ENCODE assay signal across 8 mouse cellular contexts in genomic region chr19:31342150-31342549, GRCm38 (mm10).
A peak's percentile ranks its signal among the peaks of the same experiment; 100 is the strongest.
DNase-seq lines count a peak whose midpoint lies in the region; ATAC-seq and TF ChIP-seq lines count a peak whose summit lies in the region.
"Had no signal": no experiment of that assay in that cellular context is flagged by ENCODE, and none has a peak within 500 bp of the region (broad histone marks: within the 10 kb centered on the region; RNA-seq: fewer than 3 reads in every experiment).

No protein-coding gene starts in this region.

- CTCF ChIA-PET in Patski (lab: Charles Lee) = no interaction called here

- H3K9me3 ChIP-seq in neural tube, embryonic 15.5 days (replicated peaks) = no peaks in the 10 kb centered on the region
- H3K9me3 ChIP-seq: stomach, embryonic 15.5 days had no signal

- no peak overlapping the region for H3K4me2 ChIP-seq in neural tube, embryonic 15.5 days
- H3K4me2 ChIP-seq: stomach, embryonic 15.5 days had no signal

- WGBS in neural tube, embryonic 15.5 days = 29% methylated on average over 4 of the region's 4 CpGs
- WGBS in lung, adult 2 months = 10% methylated on average over 4 of the region's 4 CpGs

- H3K27ac ChIP-seq in neural tube, embryonic 15.5 days (replicated peaks) = no peak overlapping the region
- H3K27ac ChIP-seq: stomach, embryonic 15.5 days had no signal

- no peak overlapping the region for H3K9ac ChIP-seq in neural tube, embryonic 15.5 days (replicated peaks)
- H3K9ac ChIP-seq: stomach, embryonic 15.5 days had no signal

- TF ChIP-seq POLR2A in lung, adult 2 months (IDR thresholded peaks at IDR 0.05; ENCODE audit: borderline replicate concordance, extremely low read depth, low read depth, low read length) = no peak

- POLR2A ChIA-PET in Patski (lab: Charles Lee) = no interaction called here

- H3K4me1 ChIP-seq in neural tube, embryonic 15.5 days = no peaks in the 10 kb centered on the region
- H3K4me1 ChIP-seq in lung, adult 2 months (ENCODE audit: control insufficient read depth, insufficient read depth, low read length) = no peaks in the 10 kb centered on the region; the same call in 1 of the 2 replicates
- H3K4me1 ChIP-seq: stomach, embryonic 15.5 days had no signal

- ATAC-seq in neural tube, embryonic 15.5 days (ENCODE audit: low FRiP score) = no peak
- ATAC-seq in Patski = peak; percentile 69
- ATAC-seq in granulocyte monocyte progenitor cell, adult 5-6 weeks (replicated peaks; ENCODE audit: poor library complexity, severe bottlenecking) = peak; percentile 52

- H3K27me3 ChIP-seq in neural tube, embryonic 15.5 days (replicated peaks) = no peaks in the 10 kb centered on the region
- H3K27me3 ChIP-seq in Patski = peaks cover 28% of the 10 kb centered on the region
- H3K27me3 ChIP-seq: stomach, embryonic 15.5 days had no signal

- in situ Hi-C loops in Patski (cut with MboI; ENCODE audit: low pct_unique_long_range_greater_than_20kb) = loop anchor here (10.0 to 25.0 kb wide), 3 partner anchors 343 to 680 kb away; no protein-coding TSS in a partner anchor

- H3K36me3 ChIP-seq in neural tube, embryonic 15.5 days = no peaks in the 10 kb centered on the region
- H3K36me3 ChIP-seq: stomach, embryonic 15.5 days had no signal

- TF ChIP-seq CTCF in Patski (IDR thresholded peaks at IDR 0.05) = peak; percentile 80
- peak; percentile 75 for TF ChIP-seq CTCF in lung, adult 2 months (IDR thresholded peaks at IDR 0.05; ENCODE audit: insufficient read depth, low read length)

- DNase-seq in neural tube, embryonic 10.5 days (ENCODE audit: extremely low spot score, low spot score) = peak; percentile 44
- no peak for DNase-seq in Patski (ENCODE audit: low read depth, low spot score)
- DNase-seq in c-Kit-positive CD71-positive TER-119-positive erythroid progenitor cells, embryonic 14.5 days (ENCODE audit: low spot score) = peak; percentile 39
- DNase-seq in lung, adult 2 months = peak; percentile 21
- DNase-seq in right cerebral cortex, postnatal 4 days = peak; percentile 50

- H3K4me3 ChIP-seq in neural tube, embryonic 15.5 days (replicated peaks) = no peak overlapping the region
- no peak overlapping the region for H3K4me3 ChIP-seq in lung, adult 2 months (replicated peaks; ENCODE audit: extremely low read depth, low read depth, low read length)
- H3K4me3 ChIP-seq: stomach, embryonic 15.5 days had no signal
